Mouse (Mus musculus) left cerebral cortex, adult 18-20 months (tissue): Measurements from ENCODE around the gene Lypla2. TPM values are rescaled to one million over a fixed set of nuclear protein-coding genes. Genes with fewer than 3 reads are reported as not detected.
A peak's percentile ranks its signal among the peaks of the same experiment; 100 is the strongest.

Experiments used
- DNase-seq, 2 experiments: peaks; one replicate each; pipeline ENCODE4 v3.0.0; 2021 to 2022; ENCODE audit warnings: low spot score in 2 of 2, mixed read lengths in 1 of 2
- total RNA-seq, 2 experiments: library from RNA; stranded (reverse); gene quantifications; 2 replicates each; pipeline ENCODE4 v1.2.3; 2021

Lypla2 gene
- total RNA-seq, 2 experiments from 2014 or later, result 94.5 to 97.4 TPM

GRCm38 (mm10) chr4:135972911-135973811 lies 735 bp upstream of the Lypla2 start:
- no peak for DNase-seq

GRCm38 (mm10) chr4:135971805-135972555 lies 446 bp downstream of the Lypla2 start:
- DNase-seq, result no peak

DNA sequence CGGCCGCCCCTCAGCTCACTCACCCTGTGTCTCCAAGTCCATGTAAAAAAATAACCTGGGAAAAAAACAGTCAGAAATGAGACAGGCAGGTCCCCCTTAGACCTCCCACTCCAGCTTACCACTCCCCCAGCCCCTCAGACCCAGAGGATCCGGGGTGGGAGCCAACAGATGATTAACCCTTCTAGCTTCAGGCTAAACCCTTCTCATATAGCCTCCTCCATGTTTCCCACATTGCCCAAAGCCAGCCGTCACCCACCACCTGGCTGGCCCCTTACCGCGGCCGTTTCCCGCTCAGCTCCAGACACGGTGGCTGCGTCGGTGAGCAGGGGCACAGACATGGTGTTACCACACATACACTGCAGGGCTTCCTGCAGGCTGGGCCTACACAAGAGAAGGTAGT lies 1.8 kb downstream of the Lypla2 start:
- no peak for DNase-seq

DNA sequence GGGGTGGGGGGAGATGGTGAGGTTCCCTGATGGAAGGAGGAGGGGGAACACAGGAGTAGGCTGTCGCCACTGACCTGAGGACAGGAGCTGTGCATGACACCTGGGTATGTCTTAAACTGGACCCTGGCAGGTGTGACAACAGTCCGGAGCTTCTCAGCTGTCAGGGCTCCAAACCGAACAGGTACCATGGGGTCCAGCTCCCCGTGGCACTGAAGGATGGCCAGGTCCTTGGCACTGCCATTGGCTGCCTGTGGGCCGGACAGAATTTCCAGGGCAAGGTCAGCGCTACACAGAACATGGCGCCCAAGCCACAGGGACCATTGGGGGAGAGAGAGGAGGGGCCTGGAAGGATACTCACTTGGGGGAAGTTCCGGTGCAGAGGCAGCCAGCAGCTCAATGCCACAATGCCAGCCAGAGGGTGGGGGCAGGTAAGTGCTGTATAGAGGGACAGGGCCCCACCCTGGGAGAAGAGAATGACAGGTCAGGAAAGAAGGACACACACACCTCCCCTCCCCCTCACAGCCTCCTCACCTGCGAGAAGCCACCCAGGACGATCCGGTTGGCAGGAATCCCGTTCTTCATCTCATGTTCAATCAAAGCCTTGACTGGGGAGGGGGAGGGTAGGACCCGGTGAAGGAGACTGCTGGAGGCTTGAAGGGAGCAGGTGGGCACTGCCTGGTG lies 3.2 kb downstream of the Lypla2 start:
- no peak for DNase-seq

DNA sequence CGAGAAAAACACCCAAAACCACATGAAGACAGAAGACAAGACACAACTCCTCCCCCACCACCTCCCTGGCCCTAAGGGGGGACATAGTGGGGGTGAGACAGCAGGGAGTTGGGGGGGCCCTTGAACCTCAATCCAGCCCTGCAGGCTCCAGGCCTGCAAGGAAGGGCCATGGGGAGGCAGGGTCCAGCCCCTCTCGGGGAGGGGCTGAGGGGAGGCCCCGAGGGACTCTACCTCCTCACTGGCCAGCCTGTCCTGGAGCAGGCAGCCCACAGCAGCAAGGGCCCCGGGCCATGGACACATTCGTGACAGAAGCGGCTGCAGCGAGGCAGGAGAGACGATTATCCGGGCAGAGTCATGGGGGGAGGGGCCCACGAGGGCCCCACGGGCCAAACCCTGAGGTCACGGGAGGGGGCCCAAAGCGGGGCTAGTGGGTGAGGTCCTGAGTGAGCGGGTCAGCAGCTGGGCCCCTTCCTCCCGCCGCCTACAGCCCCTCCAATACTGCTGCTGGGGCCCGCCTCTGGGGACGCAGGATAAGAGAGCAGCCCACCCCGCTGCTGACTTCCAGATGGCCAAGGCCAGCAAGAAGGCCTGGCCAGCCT lies 4.1 kb downstream of the Lypla2 start:
- DNase-seq, result no peak

DNA sequence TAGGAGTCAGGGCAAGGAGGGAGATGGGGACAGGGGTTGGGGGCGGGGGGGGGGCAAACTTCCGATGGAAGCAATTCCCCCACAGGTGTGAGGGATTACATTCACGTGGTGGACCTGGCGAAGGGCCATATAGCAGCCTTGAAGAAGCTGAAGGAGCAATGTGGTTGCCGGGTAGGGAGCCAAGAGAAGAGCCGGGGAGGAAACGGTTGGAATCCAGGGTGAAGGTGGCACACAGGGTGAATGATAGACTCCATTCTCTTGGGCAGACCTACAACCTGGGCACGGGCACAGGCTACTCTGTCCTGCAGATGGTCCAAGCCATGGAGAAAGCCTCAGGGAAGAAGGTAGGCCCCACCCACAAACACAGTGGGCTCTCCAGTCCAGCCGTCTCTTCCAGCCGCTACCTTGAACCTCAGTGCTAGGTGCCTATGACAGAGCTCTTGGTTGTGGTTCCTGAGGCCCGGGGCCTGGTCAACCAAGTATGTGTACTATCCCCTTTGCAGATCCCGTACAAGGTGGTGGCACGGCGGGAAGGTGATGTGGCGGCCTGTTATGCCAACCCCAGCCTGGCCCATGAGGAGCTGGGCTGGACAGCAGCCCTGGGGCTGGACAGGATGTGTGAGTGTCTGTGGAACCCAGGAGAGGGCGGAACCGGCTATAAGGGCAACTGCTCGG lies 5.2 kb downstream of the Lypla2 start:
- no peak for DNase-seq

GRCm38 (mm10) chr4:135966283-135966682 lies 6.1 kb downstream of the Lypla2 start:
- no peak for DNase-seq

DNA sequence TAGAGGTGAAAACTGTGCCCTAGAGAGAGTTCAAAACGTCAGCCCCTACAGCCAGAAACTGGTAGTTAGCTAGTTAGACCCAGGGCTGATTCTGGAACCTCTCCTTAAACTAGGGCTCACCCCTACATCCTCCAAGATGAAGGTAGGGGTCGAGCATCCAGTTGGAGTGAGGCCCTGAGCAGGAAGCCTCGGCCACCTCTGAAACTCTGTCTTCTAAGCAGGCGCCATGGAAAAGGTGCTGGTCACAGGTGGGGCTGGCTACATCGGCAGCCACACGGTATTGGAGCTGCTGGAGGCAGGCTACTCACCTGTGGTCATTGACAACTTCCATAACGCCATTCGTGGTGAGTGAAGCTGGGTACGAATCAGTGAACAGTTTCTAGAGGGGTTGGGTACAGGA lies 7.3 kb downstream of the Lypla2 start:
- no peak for DNase-seq

- DNase-seq, result peak; percentile 27 to 48
Measured at GRCm38 (mm10) chr4:135964426-135964825, 8.0 kb downstream of the Lypla2 start.

DNA sequence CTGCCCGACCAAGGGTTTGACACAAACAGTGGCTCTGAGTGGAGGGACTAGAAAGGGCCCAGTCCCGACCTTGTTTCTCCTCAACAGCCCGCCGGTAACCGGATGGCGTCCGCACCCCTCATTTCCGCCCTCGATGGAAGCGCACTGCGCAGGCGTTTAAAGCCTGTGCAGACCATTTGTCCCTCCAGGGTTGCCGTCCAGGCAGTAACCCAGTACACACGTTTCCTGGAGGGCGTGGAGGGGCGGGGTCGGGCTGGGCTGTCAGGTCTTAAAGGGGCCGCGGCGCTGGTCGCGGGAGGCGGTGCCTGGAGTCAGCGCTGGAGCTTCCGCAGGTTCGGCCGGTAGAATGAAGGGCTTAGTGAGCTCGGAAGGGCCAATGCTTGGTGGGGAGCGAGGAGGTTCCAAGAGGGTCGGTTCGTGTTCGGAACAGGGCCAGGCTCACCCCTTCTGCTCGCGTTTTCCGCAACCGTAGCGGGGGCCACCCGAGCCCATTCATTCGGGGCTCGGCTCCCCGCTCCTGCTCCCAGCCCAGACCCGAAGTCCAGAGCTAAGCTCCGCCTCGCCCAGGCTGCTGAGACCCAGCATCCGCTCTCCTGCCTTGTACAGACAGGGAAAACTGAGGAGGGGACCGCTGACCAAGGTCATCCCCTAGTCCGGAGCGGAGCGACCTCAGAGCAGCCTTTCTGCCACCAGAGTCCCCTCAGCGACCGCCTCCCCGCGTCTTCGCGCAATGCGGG lies 8.8 kb downstream of the Lypla2 start, which contains the start of gene Gale:
TSS of gene Gale (plus strand) at position 271 of the 737 bp plus-strand sequence.
- peak; percentile 96 to 97 for DNase-seq

GRCm38 (mm10) chr4:135962946-135963345 lies 9.5 kb downstream of the Lypla2 start:
- DNase-seq, result no peak

- no peak for DNase-seq
Measured at GRCm38 (mm10) chr4:135962198-135962597, 10.2 kb downstream of the Lypla2 start.

- no peak for DNase-seq
Measured at GRCm38 (mm10) chr4:135961709-135962108, 10.7 kb downstream of the Lypla2 start.

GRCm38 (mm10) chr4:135960717-135961116 lies 11.7 kb downstream of the Lypla2 start:
- DNase-seq, result peak; percentile 79 to 84

DNA sequence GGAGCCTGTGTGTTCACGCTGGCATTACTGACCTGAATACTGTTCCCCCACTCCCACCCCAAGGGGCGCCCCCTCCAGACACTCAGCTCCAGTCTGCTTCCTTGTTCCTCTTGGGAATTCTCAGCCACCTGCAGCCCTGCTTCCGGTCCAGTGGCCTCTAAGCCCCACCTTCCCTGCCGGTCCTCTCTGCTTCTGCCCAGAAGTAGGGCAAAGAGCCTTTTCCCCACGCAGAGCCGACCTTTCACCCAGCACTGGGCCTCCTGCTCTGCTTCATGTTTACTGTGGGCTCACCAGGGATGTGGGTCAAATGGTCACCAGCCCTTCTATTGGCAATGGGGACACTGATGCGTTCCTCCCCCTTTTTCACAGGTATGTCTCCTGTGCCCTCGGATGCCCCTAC lies 14.1 kb downstream of the Lypla2 start:
- DNase-seq, result no peak

DNA sequence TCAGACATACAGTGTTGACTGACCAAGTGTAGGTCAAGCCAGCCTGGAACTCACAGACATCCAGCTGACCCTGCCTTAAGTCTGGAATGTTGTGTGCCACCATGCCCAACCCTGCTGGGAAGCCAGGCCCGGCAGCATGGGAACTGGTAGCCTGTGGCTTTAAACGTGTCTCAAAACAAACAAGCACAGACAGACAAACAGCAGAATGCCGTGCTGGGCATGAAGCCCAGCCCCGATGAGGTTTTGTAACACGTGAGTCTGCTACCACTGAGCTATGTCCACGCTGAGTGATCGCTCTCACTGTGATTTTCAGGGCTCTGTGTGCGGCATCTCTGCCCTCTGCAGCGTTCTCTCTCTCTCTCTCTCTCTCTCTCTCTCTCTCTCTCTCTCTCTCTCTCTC lies 16.5 kb downstream of the Lypla2 start:
- DNase-seq, result no peak

DNA sequence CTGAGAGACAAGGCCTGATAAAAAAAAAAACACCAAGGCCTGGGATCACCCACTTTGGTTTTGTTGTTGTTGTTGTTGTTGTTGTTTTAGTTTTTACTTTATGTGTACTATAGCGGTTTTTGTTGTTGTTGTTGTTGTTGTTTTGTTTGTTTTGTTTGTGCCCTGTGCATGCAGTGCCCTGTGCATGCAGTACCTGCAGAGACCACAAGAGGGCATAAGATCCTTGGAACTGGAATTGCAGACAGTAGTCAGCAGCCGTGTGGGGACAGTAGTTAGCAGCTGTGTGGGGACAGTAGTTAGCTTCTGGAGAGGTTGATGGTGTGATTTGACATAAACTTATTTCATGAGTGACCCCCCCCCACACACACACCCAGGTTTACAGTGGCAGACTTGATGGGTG lies 18.2 kb downstream of the Lypla2 start:
- DNase-seq, result peak; percentile 66 to 81

GRCm38 (mm10) chr4:135953179-135953578 lies 19.2 kb downstream of the Lypla2 start:
- DNase-seq, result no peak

- DNase-seq, result no peak
Measured at GRCm38 (mm10) chr4:135951505-135951904, 20.9 kb downstream of the Lypla2 start.

- DNase-seq, result no peak
Measured at GRCm38 (mm10) chr4:135950365-135950764, 22.1 kb downstream of the Lypla2 start.
